Mouse (Mus musculus) CD4-positive, CD25-positive, alpha-beta regulatory T cell, adult 2 months (primary cell): ENCODE results near the gene Dlec1.

Experiments used
- DNase-seq: peaks from one replicate; pipeline ENCODE4 v3.0.0-alpha.2; 2012; ENCODE audit warnings: low read depth, low spot score

Gene Dlec1

GRCm38 (mm10) chr9:119089437-119089836 lies 12.8 kb upstream of the Dlec1 start:
- DNase-seq = no peak

GRCm38 (mm10) chr9:119090462-119090861 lies 11.8 kb upstream of the Dlec1 start:
- DNase-seq = no peak

- DNase-seq = no peak
These were observed 10.5 kb upstream of the Dlec1 start for GRCm38 (mm10) chr9:119091581-119092310.

GRCm38 (mm10) chr9:119092473-119093418 lies 9.5 kb upstream of the Dlec1 start:
- DNase-seq = peak; percentile 33

GRCm38 (mm10) chr9:119093419-119094295 lies 8.6 kb upstream of the Dlec1 start, which contains the start of gene Plcd1:
Gene Plcd1, minus strand, starts transcription at chr9:119093502.
- peak; percentile 33 for DNase-seq

GRCm38 (mm10) chr9:119094462-119095109 lies 7.7 kb upstream of the Dlec1 start:
- DNase-seq = no peak

GRCm38 (mm10) chr9:119100177-119100898 lies 1.9 kb upstream of the Dlec1 start:
- DNase-seq = peak; percentile 51

- no peak for DNase-seq
These were observed 470 bp downstream of the Dlec1 start for GRCm38 (mm10) chr9:119102783-119103113.

GRCm38 (mm10) chr9:119107566-119107965 lies 5.3 kb downstream of the Dlec1 start:
- DNase-seq = peak; percentile 16

- DNase-seq = no peak
These were observed 7.5 kb downstream of the Dlec1 start for GRCm38 (mm10) chr9:119109685-119110353.

GRCm38 (mm10) chr9:119110640-119111039 lies 8.4 kb downstream of the Dlec1 start:
- no peak for DNase-seq

GRCm38 (mm10) chr9:119114911-119115310 lies 12.6 kb downstream of the Dlec1 start:
- DNase-seq = no peak

GRCm38 (mm10) chr9:119119409-119120167 lies 17.3 kb downstream of the Dlec1 start:
- DNase-seq = no peak

- DNase-seq = no peak
These were observed 17.9 kb downstream of the Dlec1 start for GRCm38 (mm10) chr9:119120168-119120560.

- no peak for DNase-seq
These were observed 20.5 kb downstream of the Dlec1 start for GRCm38 (mm10) chr9:119122596-119123369.

- no peak for DNase-seq
These were observed 26.3 kb downstream of the Dlec1 start for GRCm38 (mm10) chr9:119128436-119129181.

- no peak for DNase-seq
These were observed 28.4 kb downstream of the Dlec1 start for GRCm38 (mm10) chr9:119130692-119131091.

GRCm38 (mm10) chr9:119138836-119139235 lies 36.6 kb downstream of the Dlec1 start:
- no peak for DNase-seq
